Mouse (Mus musculus) kidney, postnatal 4 days (tissue): Measurements from ENCODE around the gene Ncoa5.

Experiments
- DNase-seq, 2 experiments: peaks; one replicate each; pipeline ENCODE4 v3.0.0; 2021; ENCODE audit warnings: mixed read lengths in 2 of 2

Gene Ncoa5

DNA sequence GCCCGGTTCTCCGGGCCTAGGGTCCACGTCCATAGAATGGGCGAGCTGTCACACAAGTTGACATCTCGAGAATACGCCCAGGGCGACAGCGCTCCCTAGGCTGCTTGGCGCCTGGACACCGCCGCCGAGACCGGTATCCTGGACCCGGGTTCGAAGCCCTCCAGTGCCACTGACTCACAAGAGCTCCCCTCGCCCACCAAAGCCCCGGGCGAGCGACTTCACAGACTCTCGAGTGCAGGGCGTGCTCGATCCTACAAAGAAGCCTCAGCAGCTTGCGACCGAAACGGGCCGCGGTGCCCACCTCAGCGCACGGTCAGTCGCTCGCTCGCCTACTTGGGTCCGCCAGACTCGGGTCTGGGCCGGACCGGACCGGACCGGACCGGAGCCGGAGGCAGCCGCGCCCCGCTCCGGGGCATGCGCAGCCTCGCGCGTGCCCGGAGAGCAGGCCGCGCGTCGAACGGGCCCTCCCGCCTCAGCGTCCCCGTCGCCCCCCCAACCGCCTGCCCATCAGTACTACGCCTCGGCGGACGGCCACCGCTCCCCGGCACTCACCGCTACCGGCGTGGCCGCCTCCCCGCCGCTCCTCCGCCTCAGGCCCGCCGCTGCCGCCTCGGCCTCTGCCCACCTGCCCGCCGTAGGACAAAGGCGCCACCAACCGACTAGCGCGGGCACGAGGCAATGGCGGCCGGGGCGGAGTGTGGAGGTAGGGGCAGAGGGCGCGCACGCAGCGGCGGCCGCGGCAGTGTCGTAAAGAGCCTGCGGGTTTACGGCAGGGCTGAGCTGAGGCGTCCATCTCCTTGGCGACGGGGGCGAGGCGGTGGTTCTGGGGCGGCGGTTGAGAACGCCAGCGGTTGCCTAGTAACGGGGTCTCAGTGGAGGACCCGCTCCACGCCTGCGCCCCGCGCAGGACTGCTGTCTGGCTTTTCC is at the start of gene Ncoa5:
TSS of gene Ncoa5 (minus strand) at position 737 of the 927 bp plus-strand sequence.
- DNase-seq, result peak; percentile 98 to 99

GRCm38 (mm10) chr2:165081257-165081656 is 46.6 kb upstream of the Ncoa5 start:
- DNase-seq, result no peak

- DNase-seq, result no peak
Measured at GRCm38 (mm10) chr2:165080657-165081056, 46.0 kb upstream of the Ncoa5 start.

DNA sequence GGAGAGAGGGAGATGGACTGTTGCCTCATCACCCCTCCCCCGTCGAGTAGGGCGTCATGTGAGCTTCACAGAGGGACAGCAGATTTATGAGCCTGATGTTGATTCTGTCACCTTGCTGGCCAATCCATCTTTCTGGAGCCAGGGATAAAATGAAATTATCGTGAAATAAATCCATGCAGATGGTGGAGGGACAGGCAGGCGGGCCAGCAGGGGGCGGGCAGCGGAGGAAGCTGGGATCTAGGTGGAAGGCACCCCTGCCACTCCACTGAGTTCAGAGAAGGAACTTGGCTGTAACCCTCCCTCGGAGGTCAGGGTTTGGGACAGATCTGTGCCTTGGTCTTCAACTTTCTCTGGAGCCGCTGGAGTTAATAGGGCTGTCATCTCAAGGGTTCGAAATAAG is 43.9 kb upstream of the Ncoa5 start:
- peak; percentile 74 to 77 for DNase-seq

GRCm38 (mm10) chr2:165078045-165078444 is 43.4 kb upstream of the Ncoa5 start:
- no peak for DNase-seq

DNA sequence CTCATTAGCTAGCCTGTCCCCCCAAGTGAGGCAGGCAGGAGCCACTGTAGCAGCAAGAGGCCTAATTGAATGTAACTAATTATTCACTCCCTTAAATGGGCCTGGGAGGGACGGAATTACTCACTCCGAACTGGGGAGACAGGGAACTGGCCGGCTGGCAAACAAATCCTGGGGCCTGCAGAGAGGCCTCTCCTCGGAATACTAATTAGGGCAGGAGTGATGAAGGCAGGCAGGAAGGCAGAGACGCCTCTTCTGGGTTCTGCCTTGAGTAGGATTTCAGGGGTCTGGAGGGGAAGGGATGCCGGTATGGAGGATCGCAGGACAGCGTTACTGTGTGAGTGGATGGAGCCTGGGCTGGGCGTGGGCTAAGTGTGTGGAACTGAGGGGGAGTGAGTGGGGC is 42.4 kb upstream of the Ncoa5 start:
- no peak for DNase-seq

GRCm38 (mm10) chr2:165074937-165075336 is 40.3 kb upstream of the Ncoa5 start:
- peak; percentile 87 to 88 for DNase-seq

DNA sequence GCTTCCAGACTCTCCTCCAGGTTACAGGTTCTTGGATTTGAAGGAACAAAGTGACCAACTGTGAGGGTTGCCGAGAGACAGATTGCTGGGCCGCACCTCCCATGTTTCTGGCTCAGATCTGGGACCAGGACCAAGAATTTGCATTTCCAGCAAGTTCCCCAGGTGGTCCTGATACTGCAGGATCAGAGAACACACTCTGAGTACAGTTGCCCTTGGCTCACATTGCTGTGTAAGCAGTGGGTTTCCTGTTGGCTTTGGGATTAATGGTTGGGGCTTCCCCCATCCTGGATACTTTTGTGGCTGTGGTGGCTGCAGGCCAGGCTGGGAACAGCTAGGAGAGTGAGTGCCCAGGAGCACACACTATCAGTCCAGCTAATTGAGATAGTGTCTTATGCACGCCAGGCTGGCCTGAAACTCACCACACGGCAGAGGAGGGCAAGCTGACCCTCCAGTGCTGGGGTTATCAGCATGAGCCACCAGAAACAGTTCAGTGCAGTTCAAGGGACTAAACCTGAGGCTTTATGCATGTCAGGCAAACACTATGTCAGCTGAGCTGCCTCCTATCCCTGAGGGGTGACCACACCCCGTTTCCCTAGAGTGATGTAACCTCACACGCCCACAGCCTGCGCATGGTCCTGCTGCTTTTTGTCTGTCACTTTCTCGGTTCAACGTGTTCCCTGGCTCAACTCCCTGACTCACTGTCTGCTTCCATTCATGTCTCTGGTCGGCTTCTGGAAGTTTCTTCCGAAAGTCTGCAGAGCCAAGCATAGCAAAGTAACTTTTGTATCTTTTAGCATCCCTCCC is 39.6 kb upstream of the Ncoa5 start:
- DNase-seq, result no peak

- no peak for DNase-seq
Measured at GRCm38 (mm10) chr2:165073381-165073781, 38.7 kb upstream of the Ncoa5 start.

- peak; percentile 77 to 81 for DNase-seq
Measured at GRCm38 (mm10) chr2:165070096-165070816, 35.6 kb upstream of the Ncoa5 start.

GRCm38 (mm10) chr2:165068806-165069205 is 34.1 kb upstream of the Ncoa5 start:
- DNase-seq, result no peak

DNA sequence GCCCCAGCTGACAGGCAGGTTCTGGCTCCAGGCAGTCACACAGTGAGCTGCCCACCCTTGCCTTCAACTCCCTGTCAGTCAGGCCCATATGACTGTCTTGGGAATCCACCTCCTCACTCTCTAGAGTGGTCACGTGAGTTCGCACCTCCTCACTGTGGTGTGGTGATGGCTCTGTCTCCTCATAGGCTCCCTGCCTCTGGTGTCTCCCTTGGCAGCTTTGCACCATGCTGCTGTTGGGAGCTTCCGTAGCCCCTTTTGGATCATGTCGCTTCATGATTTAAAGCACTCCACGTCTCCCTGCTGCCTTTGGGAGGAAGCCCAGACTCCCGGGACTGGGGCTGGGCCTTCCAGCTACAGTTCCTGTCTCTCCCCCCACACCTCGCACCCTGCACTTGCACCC is 29.8 kb upstream of the Ncoa5 start:
- DNase-seq, result peak; percentile 42 to 51

GRCm38 (mm10) chr2:165061638-165062433 is 27.2 kb upstream of the Ncoa5 start:
- DNase-seq, result peak; percentile 62 to 70

DNA sequence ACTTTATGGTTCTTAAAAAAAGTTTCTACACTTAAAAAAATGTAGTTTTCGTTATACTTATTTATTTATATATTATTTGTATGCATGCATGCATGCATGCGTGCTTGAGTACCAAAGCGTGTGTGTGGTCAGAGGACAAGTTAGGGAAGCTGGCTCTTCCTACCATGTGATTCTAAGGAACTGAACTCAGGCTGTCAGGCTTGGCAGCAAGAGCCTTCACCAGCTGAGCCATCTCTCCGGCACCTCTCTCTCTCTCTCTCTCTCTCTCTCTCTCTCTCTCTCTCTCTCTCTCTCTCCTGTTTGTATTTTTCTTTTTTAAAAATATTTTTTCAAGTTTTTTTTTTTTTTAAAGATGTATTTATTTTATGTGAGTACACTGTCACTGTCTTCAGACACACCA is 25.3 kb upstream of the Ncoa5 start:
- no peak for DNase-seq

GRCm38 (mm10) chr2:165056377-165057085 is 21.9 kb upstream of the Ncoa5 start:
- DNase-seq, result no peak

- peak; percentile 57 to 76 for DNase-seq
Measured at GRCm38 (mm10) chr2:165055905-165056304, 21.2 kb upstream of the Ncoa5 start.

GRCm38 (mm10) chr2:165054888-165055852 is 20.5 kb upstream of the Ncoa5 start, which contains the start of gene Cd40:
Cd40 (plus strand) TSS chr2:165055627.
- DNase-seq, result peak; percentile 85 to 90

GRCm38 (mm10) chr2:165051566-165051965 is 16.9 kb upstream of the Ncoa5 start:
- no peak for DNase-seq

DNA sequence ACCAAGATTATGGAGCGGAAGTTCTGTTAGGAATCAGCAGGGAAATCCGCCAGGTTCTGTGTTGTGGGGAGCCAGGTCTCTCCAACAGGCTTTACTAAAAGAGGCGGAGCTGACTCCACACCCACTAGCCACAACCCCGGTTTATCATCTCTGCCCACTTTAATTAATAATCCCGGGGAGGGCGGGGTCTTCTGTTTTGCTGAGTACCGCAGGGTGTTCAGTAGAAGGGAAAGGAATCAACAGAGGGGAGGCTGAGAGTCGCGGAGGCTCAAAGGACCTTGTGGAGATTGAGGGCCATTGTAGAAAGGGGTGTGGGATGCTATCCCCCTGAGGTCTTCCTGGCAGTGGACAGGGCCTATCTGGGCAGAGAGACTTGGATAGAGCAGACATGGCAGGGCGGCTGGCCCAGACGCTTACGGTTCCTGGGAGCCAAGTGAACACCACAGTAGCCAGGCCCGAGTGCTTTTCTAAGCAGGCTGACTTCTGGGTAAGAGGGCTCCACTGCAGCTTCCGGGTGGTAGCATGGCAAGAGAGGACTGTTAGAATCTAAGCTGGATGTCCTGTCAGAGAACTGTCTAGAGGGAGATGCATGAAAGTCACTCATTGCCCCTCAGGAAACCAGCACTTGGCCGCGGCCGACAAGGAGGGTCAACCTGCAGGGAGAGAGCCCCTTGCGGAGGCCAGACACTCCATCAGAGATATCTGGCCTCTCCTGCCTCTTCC is 16.3 kb upstream of the Ncoa5 start:
- DNase-seq, result no peak
